Mouse (Mus musculus) MEL (cell line): Measurements from ENCODE around the gene Mei4. TPM values are rescaled to one million over a fixed set of nuclear protein-coding genes. Genes with fewer than 3 reads are reported as not detected.
A peak's percentile ranks its signal among the peaks of the same experiment; 100 is the strongest.

Source experiments
- DNase-seq: peaks from one replicate; pipeline ENCODE4 v3.0.0; 2011; ENCODE audit warnings: low read depth, low spot score
- H3K27ac ChIP-seq: 2 replicates; pipeline ENCODE4 v1.5.1; 2012; ENCODE audit warnings: low read depth, mild to moderate bottlenecking, control low read depth, low read length, moderate library complexity; ENCODE audit not compliant: control insufficient read depth
- H3K27me3 ChIP-seq, 2 experiments: fragments of 150-350 bp in 1 of 2; sonication (generic) in 1 of 2; 2 replicates each; pipeline ENCODE4 v1.6.1; 2012; ENCODE audit warnings: low read length in 2 of 2, mild to moderate bottlenecking in 2 of 2, improper control_type of control experiment in 1 of 2, moderate library complexity in 1 of 2; ENCODE audit not compliant: insufficient read depth in 2 of 2, control insufficient read depth in 1 of 2
- H3K36me3 ChIP-seq, 2 experiments: 2 replicates each; pipeline ENCODE4 v1.6.1; 2012 to 2014; ENCODE audit warnings: low read length in 2 of 2, improper control_type of control experiment in 1 of 2, inconsistent platforms in 1 of 2, mild to moderate bottlenecking in 1 of 2; ENCODE audit not compliant: insufficient read depth in 2 of 2, control insufficient read depth in 1 of 2
- H3K4me1 ChIP-seq, 2 experiments: fragments of 150-350 bp in 1 of 2; sonication (generic) in 1 of 2; 2 replicates each; pipeline ENCODE4 v1.6.1; 2012; ENCODE audit warnings: low read length in 2 of 2, improper control_type of control experiment in 1 of 2, mild to moderate bottlenecking in 1 of 2; ENCODE audit not compliant: insufficient read depth in 2 of 2, control insufficient read depth in 1 of 2
- H3K4me3 ChIP-seq, 2 experiments: fragments of 150-350 bp in 1 of 2; sonication (generic) in 1 of 2; 2 replicates each; pipeline ENCODE4 v1.5.1; 2012; ENCODE audit warnings: low read depth in 2 of 2, low read length in 2 of 2, mild to moderate bottlenecking in 2 of 2, moderate library complexity in 2 of 2, control low read depth in 1 of 2, improper control_type of control experiment in 1 of 2; ENCODE audit not compliant: control insufficient read depth in 1 of 2, insufficient read depth in 1 of 2
- H3K79me2 ChIP-seq: 2 replicates; pipeline ENCODE4 v1.6.1; 2012; ENCODE audit warnings: mild to moderate bottlenecking, low read length, moderate library complexity; ENCODE audit not compliant: control insufficient read depth, poor library complexity, insufficient read depth
- H3K9ac ChIP-seq: 2 replicates; pipeline ENCODE4 v1.6.1; 2012; ENCODE audit warnings: low read depth, mild to moderate bottlenecking, control low read depth, low read length, moderate library complexity; ENCODE audit not compliant: control insufficient read depth, poor library complexity, severe bottlenecking
- H3K9me3 ChIP-seq: fragments of 150-350 bp; sonication (generic); replicated peaks from 2 replicates; pipeline ENCODE4 v1.6.1; 2012; ENCODE audit warnings: mild to moderate bottlenecking, low read length, improper control_type of control experiment, moderate library complexity; ENCODE audit not compliant: insufficient read depth
- BHLHE40 ChIP-seq: IDR thresholded peaks from 2 replicates; pipeline ENCODE4 v1.6.1; 2012; ENCODE audit warnings: low read depth, mild to moderate bottlenecking, inconsistent platforms, low read length, improper control_type of control experiment, borderline replicate concordance
- E2F4 ChIP-seq: IDR thresholded peaks from 2 replicates; pipeline ENCODE4 v1.6.1; 2011; ENCODE audit warnings: low read depth, low read length, improper control_type of control experiment, borderline replicate concordance
- EP300 ChIP-seq, 2 experiments: IDR thresholded peaks; 2 replicates each; pipeline ENCODE4 v1.6.1; 2011; ENCODE audit warnings: improper control_type of control experiment in 2 of 2, low read length in 2 of 2, low read depth in 1 of 2, mild to moderate bottlenecking in 1 of 2
- ETS1 ChIP-seq: IDR thresholded peaks from 2 replicates; pipeline ENCODE4 v1.6.1; 2012; ENCODE audit warnings: low read depth, mild to moderate bottlenecking, inconsistent platforms, low read length, improper control_type of control experiment, moderate library complexity
- GABPA ChIP-seq: IDR thresholded peaks from 2 replicates; pipeline ENCODE4 v1.6.1; 2012; ENCODE audit warnings: low read depth, mild to moderate bottlenecking, inconsistent platforms, low read length, improper control_type of control experiment, moderate library complexity
- HCFC1 ChIP-seq: IDR thresholded peaks from 2 replicates; pipeline ENCODE4 v1.6.1; 2012; ENCODE audit warnings: low read depth, mild to moderate bottlenecking, inconsistent platforms, low read length, improper control_type of control experiment, moderate library complexity
- JUND ChIP-seq: IDR thresholded peaks from 2 replicates; pipeline ENCODE4 v1.6.1; 2011; ENCODE audit warnings: low read depth, mild to moderate bottlenecking, improper control_type of control experiment, low read length
- MEF2A ChIP-seq: IDR thresholded peaks from 2 replicates; pipeline ENCODE4 v1.6.1; 2014; ENCODE audit warnings: low read depth, mild to moderate bottlenecking, inconsistent platforms, low read length, improper control_type of control experiment; ENCODE audit not compliant: poor library complexity, insufficient replicate concordance, severe bottlenecking; ENCODE audit errors: extremely low read depth
- MYB ChIP-seq: IDR thresholded peaks from 2 replicates; pipeline ENCODE4 v1.6.1; 2011; ENCODE audit warnings: mild to moderate bottlenecking, low read depth, low read length, improper control_type of control experiment
- MYC ChIP-seq: IDR thresholded peaks from 2 replicates; pipeline ENCODE4 v1.6.1; 2011; ENCODE audit warnings: low read depth, mild to moderate bottlenecking, low read length, improper control_type of control experiment, moderate library complexity
- POLR2A ChIP-seq, 2 experiments: IDR thresholded peaks; 2 replicates each; pipeline ENCODE4 v1.6.1; 2011 to 2012; ENCODE audit warnings: low read length in 2 of 2, mild to moderate bottlenecking in 2 of 2, control low read depth in 1 of 2, improper control_type of control experiment in 1 of 2, low read depth in 1 of 2, moderate library complexity in 1 of 2; ENCODE audit not compliant: control insufficient read depth in 1 of 2, insufficient read depth in 1 of 2, poor library complexity in 1 of 2
- TBP ChIP-seq: IDR thresholded peaks from 2 replicates; pipeline ENCODE4 v1.8.0; 2011; ENCODE audit warnings: low read depth, low read length, improper control_type of control experiment
- TCF12 ChIP-seq: IDR thresholded peaks from 2 replicates; pipeline ENCODE4 v1.6.1; 2014; ENCODE audit warnings: low read depth, mild to moderate bottlenecking, inconsistent platforms, low read length, improper control_type of control experiment, moderate library complexity
- UBTF ChIP-seq: IDR thresholded peaks from 2 replicates; pipeline ENCODE4 v1.6.1; 2012; ENCODE audit warnings: low read depth, mild to moderate bottlenecking, inconsistent platforms, low read length, improper control_type of control experiment, moderate library complexity, borderline replicate concordance; ENCODE audit not compliant: insufficient read depth
- USF2 ChIP-seq, 2 experiments: IDR thresholded peaks; 2 replicates each; pipeline ENCODE4 v1.6.1; 2011 to 2012; ENCODE audit warnings: improper control_type of control experiment in 2 of 2, low read length in 2 of 2, borderline replicate concordance in 1 of 2, inconsistent platforms in 1 of 2, low read depth in 1 of 2, mild to moderate bottlenecking in 1 of 2; ENCODE audit not compliant: insufficient read depth in 1 of 2
- ZMIZ1 ChIP-seq: IDR thresholded peaks from 2 replicates; pipeline ENCODE4 v1.6.1; 2012; ENCODE audit warnings: low read depth, mild to moderate bottlenecking, inconsistent platforms, low read length, improper control_type of control experiment, moderate library complexity
- polyA plus RNA-seq, 2 experiments: library from polyadenylated mRNA; stranded (reverse) in 1 of 2; unstranded in 1 of 2; fragments of >175 nt in 1 of 2; fragments of >200 nt in 1 of 2; gene quantifications; 2 replicates each; pipeline versions ENCODE4 v1.2.1 to v1.2.4; 2012; ENCODE audit warnings: low replicate concordance in 2 of 2, low read depth in 1 of 2; ENCODE audit not compliant: insufficient read length in 2 of 2, insufficient read depth in 1 of 2, missing spikeins in 1 of 2
- total RNA-seq: library from RNA; depleted of rRNA; stranded (reverse); fragments of 300-350 nt; gene quantifications from 2 replicates; pipeline ENCODE4 v1.2.3, GENCODE M21; 2012; rRNA removed

Gene Mei4
- total RNA-seq, result not detected in 2 replicates
- not detected for polyA plus RNA-seq

GRCm38 (mm10) chr9:81863181-81863887 is at the start of gene Mei4:
Gene Mei4 (plus strand): TSS chr9:81863670.
- peaks cover 0 to 9% of the 10 kb centered on the region in 2 experiments; a peak in 1 of 4 replicates for H3K4me1 ChIP-seq
- peaks cover 0 to 2% of the 10 kb centered on the region in 2 experiments; a peak in 1 of 4 replicates for H3K36me3 ChIP-seq
- no peak within 1 kb of the TSS for H3K27ac ChIP-seq
- H3K9ac ChIP-seq, result no peak within 1 kb of the TSS
- no peaks in the 10 kb centered on the region for H3K79me2 ChIP-seq
- no peaks in the 10 kb centered on the region for H3K9me3 ChIP-seq
- no peak within 1 kb of the TSS for H3K4me3 ChIP-seq
- no peaks in the 10 kb centered on the region for H3K27me3 ChIP-seq
- no peak for DNase-seq
- TF ChIP-seq USF2 (IDR thresholded peaks at IDR 0.05; ENCODE audit: borderline replicate concordance in 1 of 2, insufficient read depth in 1 of 2, low read depth in 1 of 2, low read length in 2 of 2) (no peak), POLR2A (IDR thresholded peaks at IDR 0.05; ENCODE audit: control insufficient read depth in 1 of 2, insufficient read depth in 1 of 2, low read depth in 1 of 2, low read length in 2 of 2, poor library complexity in 1 of 2) (no peak), E2F4 (no peak), UBTF (no peak), BHLHE40 (no peak), EP300 (IDR thresholded peaks at IDR 0.05; ENCODE audit: low read depth in 1 of 2, low read length in 2 of 2) (no peak), ZMIZ1 (no peak)
- TF ChIP-seq, all 39 proteins: peak for 0

GRCm38 (mm10) chr9:81819715-81820373 is 43.6 kb upstream of the Mei4 start:
- Histone ChIP-seq H3K27me3 (no peaks in the 10 kb centered on the region), H3K4me3 (no peak overlapping the region), H3K9ac (no peak overlapping the region), H3K9me3 (no peaks in the 10 kb centered on the region), H3K27ac (no peak overlapping the region), H3K4me1 (peaks cover 0 to 3% of the 10 kb centered on the region in 2 experiments; a peak in 2 of 4 replicates), H3K36me3 (peaks cover 0 to 2% of the 10 kb centered on the region in 2 experiments; a peak in 2 of 4 replicates), H3K79me2 (no peaks in the 10 kb centered on the region)
- TF ChIP-seq TCF12 (peak; percentile 84), BHLHE40 (no peak), EP300 (IDR thresholded peaks at IDR 0.05; ENCODE audit: low read depth in 1 of 2, low read length in 2 of 2) (peak in 1 of 2 experiments; percentile 71; a peak in 2 of 4 replicates), ETS1 (peak; percentile 64), POLR2A (IDR thresholded peaks at IDR 0.05; ENCODE audit: control insufficient read depth in 1 of 2, insufficient read depth in 1 of 2, low read depth in 1 of 2, low read length in 2 of 2, poor library complexity in 1 of 2) (no peak)
- DNase-seq, result no peak

DNA sequence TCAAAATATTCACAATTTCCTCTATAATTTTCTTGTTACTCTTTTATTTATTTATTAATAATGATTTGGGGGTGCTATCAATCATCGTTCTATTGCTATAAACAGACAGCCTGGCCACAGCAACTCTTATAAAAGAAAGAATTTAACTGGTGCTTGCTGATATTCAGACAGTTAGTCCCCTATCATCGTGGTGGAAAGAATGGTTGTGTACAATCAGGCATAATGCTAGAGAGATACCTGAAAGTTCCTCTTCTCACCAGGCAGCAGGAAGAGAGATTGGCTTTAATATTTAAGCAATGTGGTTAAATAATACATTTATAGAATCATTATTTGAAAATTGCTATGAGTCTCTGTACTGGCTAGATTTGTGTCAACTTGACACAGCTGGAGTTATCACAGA is 35.9 kb upstream of the Mei4 start:
- Histone ChIP-seq H3K27me3 (no peaks in the 10 kb centered on the region), H3K9ac (no peak overlapping the region), H3K9me3 (no peaks in the 10 kb centered on the region), H3K36me3 (peaks cover 0 to 4% of the 10 kb centered on the region in 2 experiments; a peak in 2 of 4 replicates), H3K79me2 (no peaks in the 10 kb centered on the region), H3K4me3 (no peak overlapping the region), H3K27ac (peak overlapping the region; percentile 65; the same call in 1 of the 2 replicates), H3K4me1 (peaks cover 6 to 15% of the 10 kb centered on the region in 2 experiments; a peak in 3 of 4 replicates)
- TF ChIP-seq GABPA (no peak), MEF2A (peak; percentile 8; the same call in 1 of the 2 replicates), MYB (peak; percentile 65), TBP (0 out of 2 replicates have a peak, but pooled peaks have one; percentile 12), MYC (no peak), JUND (no peak), TCF12 (peak; percentile 80), EP300 (IDR thresholded peaks at IDR 0.05; ENCODE audit: low read depth in 1 of 2, low read length in 2 of 2) (peak; percentile 81 to 89), HCFC1 (no peak), ZMIZ1 (no peak), ETS1 (peak; percentile 54; the same call in 1 of the 2 replicates)
- peak; percentile 50 for DNase-seq
